Mouse (Mus musculus) splenic B cell, adult 2 months (primary cell): ENCODE data around the gene Mms19.

Source experiments
- DNase-seq: peaks from one replicate; pipeline ENCODE4 v3.0.0-alpha.2; 2011; ENCODE audit warnings: low read depth, low spot score
- H3K27me3 ChIP-seq: 2 replicates; pipeline ENCODE4 v1.6.1; 2012; ENCODE audit warnings: mild to moderate bottlenecking, low read length, moderate library complexity, mixed read lengths; ENCODE audit not compliant: control insufficient read depth, poor library complexity, insufficient read depth, severe bottlenecking
- H3K36me3 ChIP-seq: 2 replicates; pipeline ENCODE4 v1.6.1; 2012; ENCODE audit warnings: mild to moderate bottlenecking, low read length, moderate library complexity, mixed read lengths; ENCODE audit not compliant: control insufficient read depth, poor library complexity, insufficient read depth, severe bottlenecking

Gene Mms19

DNA sequence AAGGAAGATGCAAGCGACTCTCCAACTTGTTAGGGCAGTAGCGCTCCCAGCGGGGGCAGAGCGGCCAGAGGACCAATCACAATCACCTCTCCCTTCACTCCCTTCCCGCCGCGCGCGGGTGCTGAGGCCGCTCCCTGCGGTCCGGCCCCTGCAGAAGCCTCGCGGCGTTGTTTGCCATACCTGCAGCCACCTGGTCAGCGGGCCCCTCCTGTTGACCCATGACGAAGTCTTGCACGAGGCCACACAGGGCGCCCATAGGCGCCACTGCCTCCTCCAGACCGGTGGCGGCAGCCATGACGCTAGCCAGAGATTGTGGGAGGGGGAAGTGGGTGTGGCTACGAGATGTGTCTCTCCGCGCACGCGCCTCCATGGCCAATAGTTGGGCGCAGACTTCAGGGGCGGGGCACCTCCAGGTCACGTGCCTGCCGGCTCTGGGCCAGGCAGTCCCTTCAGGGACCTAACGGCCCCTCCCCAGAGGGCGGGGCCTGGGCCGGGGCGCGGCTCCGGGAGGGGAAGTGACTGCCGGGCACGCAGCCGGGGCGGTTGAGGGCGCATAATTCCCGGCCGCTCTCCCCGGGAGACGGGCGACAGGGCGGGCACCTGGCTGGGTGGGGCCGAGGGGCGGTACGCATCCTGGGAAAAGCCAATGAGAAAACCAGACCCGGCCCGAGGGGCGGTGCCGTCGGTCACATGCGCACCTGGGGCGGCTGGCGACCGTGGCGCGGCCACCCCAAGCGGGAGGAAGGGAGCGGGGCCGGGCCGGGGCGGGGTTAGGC lies at the start of gene Mms19:
Gene Mms19, minus strand, starts transcription at position 339 of the 776 bp plus-strand sequence.
- H3K27me3 ChIP-seq = no peaks in the 10 kb centered on the region
- no peaks in the 10 kb centered on the region for H3K36me3 ChIP-seq
- peak; percentile 99 for DNase-seq

GRCm38 (mm10) chr19:42026158-42026557 lies 45.2 kb upstream of the Mms19 start:
- DNase-seq = peak; percentile 79
- H3K36me3 ChIP-seq = no peaks in the 10 kb centered on the region

DNA sequence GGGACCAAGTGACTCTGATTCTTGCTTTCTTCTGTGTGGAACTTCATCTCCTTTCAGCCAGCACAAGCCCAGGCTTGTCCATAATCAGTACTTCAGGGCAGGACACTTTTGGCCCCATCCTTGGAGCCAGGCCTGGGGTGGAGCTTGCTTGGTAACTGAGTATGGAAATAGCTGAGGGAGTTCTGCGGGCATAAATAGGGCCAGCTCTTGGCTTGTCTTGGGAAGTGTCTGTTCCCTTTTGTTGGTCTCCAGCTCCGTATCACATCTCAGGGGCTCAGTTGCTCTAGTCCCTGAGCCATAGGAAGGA lies 41.5 kb upstream of the Mms19 start:
- H3K36me3 ChIP-seq = no peaks in the 10 kb centered on the region
- no peak for DNase-seq
- no peaks in the 10 kb centered on the region for H3K27me3 ChIP-seq

More at GRCm38 (mm10) chr19:42026158-42026557, 45.2 kb upstream of the Mms19 start:
- H3K27me3 ChIP-seq = no peaks in the 10 kb centered on the region

DNA sequence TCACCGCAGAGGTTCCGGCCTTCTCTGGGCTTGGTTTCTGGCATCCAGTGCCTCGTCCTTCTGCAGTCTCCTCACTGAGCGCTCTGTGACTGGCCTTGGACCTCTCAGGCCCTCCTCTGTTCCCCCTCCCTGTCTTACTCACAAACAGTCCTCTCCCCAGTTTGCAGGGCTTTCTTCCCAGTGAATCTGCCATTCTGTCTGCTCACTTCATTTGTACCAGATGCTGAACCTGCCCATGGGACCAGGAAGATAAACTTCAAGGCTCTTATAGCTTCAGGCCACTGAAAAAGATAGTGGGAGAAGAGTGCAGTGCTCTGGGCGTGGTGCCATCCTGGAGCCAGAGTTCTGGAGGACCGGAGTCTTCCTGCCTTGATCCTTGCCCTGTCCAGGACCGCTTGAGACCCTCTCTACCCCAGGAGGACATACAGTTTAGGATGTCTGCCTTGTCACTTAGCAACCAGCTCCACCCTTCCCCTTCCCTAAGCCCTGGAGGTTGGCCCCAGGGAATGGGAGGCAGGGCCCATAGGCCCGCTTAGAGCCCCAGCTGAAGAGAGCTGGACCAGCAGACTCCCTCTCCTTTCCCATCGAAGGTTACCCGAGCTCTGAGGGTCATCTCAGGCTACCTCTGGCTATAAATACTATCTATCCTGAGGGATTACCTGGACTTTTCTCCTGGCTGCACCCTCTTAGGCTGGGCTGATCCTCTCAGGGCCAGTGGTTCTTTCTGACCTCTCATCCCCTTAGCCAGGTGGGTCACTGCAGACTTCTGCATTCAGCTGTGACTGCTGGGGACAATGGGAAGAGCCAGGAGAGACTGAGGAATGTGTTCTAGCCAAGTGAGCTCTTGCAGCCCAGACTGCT lies 41.0 kb upstream of the Mms19 start:
- DNase-seq = no peak
- Histone ChIP-seq H3K27me3 (no peaks in the 10 kb centered on the region), H3K36me3 (no peaks in the 10 kb centered on the region)

DNA sequence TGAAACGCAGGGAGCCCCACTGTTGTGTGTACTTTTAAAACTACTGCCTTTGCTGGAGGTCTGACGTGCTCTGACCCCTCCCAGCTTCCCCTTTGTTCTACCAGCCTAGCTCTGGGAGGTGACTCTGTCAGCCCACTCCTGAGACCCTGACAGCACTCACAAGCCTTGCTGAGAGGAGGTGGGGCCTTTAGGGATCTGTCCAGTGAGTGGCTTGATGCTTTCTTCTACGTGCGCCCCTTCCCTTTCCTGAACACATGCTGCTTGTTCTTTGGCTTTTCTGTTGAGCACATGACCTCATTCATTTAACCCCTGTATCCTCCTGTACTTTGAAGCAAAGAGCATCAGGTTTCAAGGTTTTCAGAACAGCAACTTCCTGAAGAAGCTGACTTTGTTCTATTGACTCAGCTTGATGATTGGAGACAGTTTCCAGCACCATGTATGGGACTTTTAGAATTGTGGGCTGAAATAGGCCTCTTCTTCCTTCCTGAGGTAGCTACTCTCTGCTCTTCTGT lies 38.1 kb upstream of the Mms19 start:
- DNase-seq = no peak
- Histone ChIP-seq H3K27me3 (no peaks in the 10 kb centered on the region), H3K36me3 (no peaks in the 10 kb centered on the region)

- no peak for DNase-seq
- Histone ChIP-seq H3K36me3 (no peaks in the 10 kb centered on the region), H3K27me3 (no peaks in the 10 kb centered on the region)
These were observed 36.7 kb upstream of the Mms19 start for GRCm38 (mm10) chr19:42017399-42018247.

DNA sequence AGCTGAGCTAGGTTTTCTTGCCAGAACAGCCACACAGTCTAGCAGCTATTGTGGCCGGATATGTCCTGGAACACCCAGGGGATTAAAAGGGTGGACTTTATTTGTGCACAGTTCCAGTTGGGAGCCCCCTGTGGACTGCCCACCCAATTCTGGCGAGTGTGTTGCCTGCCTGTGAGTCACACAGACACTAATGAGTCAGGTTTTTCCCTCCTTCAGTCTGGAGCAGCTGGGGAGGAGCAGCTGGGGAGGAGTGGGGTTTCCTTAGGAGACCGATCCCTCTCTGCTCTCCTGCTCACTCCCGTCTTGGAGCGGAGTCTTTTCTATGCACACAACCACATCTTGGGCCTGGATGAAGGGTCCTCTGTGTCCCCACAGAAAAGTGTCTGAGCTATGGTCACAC lies 35.9 kb upstream of the Mms19 start:
- no peak for DNase-seq
- Histone ChIP-seq H3K27me3 (no peaks in the 10 kb centered on the region), H3K36me3 (no peaks in the 10 kb centered on the region)

GRCm38 (mm10) chr19:42016251-42016650 lies 35.3 kb upstream of the Mms19 start:
- no peak for DNase-seq

DNA sequence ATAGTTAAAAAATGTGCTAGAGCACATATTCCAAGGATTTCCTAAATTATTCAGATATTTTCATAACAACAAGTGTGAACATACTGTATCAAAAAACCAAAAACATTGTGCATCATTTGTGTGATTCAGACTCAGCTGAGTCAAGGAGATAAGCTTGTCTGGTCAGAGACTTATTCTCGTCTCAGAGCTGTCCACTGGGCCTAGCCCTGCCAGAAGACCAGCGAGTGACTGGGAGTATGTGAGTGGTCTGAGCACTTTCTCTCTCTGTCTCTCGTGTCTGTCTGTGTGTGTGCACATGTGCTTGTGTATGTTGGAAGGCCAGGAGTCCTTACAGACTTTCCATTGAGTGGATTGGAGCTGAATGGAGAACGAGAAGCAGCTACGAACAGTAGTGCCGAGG lies 34.0 kb upstream of the Mms19 start:
- DNase-seq = no peak
- Histone ChIP-seq H3K36me3 (no peaks in the 10 kb centered on the region), H3K27me3 (no peaks in the 10 kb centered on the region)

More at GRCm38 (mm10) chr19:42016251-42016650, 35.3 kb upstream of the Mms19 start:
- H3K27me3 ChIP-seq = no peaks in the 10 kb centered on the region
- H3K36me3 ChIP-seq = no peaks in the 10 kb centered on the region

GRCm38 (mm10) chr19:42014231-42014825 lies 33.4 kb upstream of the Mms19 start:
- no peak for DNase-seq
- Histone ChIP-seq H3K27me3 (no peaks in the 10 kb centered on the region), H3K36me3 (no peaks in the 10 kb centered on the region)

GRCm38 (mm10) chr19:42011123-42011522 lies 30.2 kb upstream of the Mms19 start:
- no peak for DNase-seq
- H3K36me3 ChIP-seq = no peaks in the 10 kb centered on the region
- no peaks in the 10 kb centered on the region for H3K27me3 ChIP-seq

DNA sequence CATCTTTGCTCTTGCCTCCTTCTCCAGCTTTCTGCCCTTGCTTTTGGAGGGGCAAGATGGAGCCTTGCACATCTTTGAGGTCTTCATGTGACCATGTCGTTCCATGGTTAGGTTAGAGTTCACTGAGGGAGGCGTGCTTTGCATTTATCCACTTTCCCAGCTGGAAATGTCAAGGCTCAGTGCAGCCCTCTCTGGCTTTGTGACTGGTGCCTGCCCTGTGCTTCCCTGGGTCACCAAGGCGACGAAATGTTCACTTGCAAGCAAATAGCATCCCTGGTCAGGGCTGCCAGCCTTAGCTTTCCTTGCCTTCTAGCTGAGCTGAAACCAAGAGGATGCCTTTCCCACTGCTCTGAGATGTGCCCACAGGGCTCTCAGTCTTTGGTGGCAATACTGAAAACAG lies 29.5 kb upstream of the Mms19 start:
- Histone ChIP-seq H3K36me3 (no peaks in the 10 kb centered on the region), H3K27me3 (no peaks in the 10 kb centered on the region)
- no peak for DNase-seq

DNA sequence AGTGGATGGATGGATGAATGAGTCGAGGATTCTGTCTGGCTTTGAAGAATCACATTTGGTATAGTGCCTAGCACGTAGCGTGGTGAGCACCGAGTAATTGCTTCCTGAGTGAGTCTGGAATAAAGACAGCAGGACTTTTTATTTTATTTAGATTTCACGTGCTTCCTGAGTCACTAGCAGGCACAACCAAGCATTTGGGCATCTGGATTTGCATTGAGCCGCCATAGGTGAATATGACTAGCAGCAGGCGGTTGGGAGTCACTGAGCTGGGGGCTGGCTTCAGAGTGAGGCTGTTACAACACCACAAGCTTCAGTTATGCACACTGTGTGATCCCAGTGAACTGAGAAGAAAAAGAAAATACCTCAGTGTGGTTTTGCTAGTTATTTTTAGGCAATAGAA lies 28.1 kb upstream of the Mms19 start:
- DNase-seq = no peak
- Histone ChIP-seq H3K27me3 (no peaks in the 10 kb centered on the region), H3K36me3 (no peaks in the 10 kb centered on the region)

GRCm38 (mm10) chr19:42008586-42008985 lies 27.6 kb upstream of the Mms19 start:
- Histone ChIP-seq H3K36me3 (no peaks in the 10 kb centered on the region), H3K27me3 (no peaks in the 10 kb centered on the region)
- DNase-seq = no peak
